Mouse (Mus musculus) induced T-regulatory cell, adult 2 months (primary cell): ENCODE results near the gene Ankrd17.

Experiments used
- DNase-seq: peaks from one replicate; pipeline ENCODE4 v3.0.0-alpha.2; 2012; ENCODE audit warnings: low read depth

Gene Ankrd17

DNA sequence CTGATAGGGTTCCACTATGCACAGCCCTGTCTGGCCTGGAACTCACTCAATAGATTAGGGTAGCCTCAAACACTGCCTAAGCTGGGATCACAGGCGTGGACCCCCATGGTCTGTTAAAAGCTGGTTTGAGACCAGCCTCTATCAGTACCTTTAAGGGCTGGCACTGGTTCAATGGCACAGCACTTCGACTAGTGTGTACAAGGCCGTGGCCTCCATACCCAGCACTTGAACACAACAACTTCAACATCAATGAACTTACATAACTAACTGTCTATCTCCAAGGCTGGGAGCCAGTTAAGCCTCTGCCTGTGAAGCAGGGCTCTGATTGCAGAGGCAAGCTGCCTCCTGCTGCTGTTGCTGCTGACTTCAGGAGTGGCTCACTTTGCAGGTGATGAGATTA is 148.6 kb downstream of the Ankrd17 start:
- no peak for DNase-seq

DNA sequence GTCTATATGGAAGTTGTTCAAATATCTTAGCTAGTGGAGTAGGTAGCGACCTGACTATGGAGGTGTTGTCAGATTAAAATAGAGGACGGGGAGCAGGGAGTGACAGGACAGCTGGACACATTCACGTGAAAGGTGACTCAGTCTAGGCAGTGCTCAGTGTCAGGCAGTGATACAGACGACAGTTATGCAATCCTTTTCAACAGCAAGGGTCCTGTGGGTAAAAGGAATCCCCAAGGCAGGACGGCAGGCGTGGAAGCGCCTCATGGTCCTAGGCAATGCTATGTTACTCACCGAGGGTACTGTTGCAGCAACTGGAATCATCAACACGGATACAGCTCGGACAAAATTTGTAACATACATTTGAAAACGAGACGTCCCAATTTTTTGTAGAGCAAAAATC is 149.2 kb downstream of the Ankrd17 start:
- no peak for DNase-seq

DNA sequence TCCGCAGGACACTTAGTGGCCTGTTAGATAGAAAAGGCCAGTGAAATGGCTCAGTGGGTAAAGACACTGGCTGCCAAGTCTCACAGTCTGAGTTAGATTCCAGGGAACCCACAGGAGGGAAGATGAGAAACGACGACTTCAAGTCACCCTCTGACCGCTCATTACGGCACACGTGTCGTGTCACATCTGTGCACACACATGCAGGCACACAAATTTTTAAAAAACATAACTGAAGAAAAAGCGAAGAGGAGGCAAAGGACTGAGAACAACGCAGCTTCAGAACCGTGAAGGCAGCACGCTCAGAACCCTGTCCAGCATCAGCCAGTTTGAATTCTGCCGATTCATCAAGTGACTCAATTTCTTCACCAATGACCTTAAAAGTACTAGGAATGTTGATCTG is 153.0 kb downstream of the Ankrd17 start:
- DNase-seq = no peak

DNA sequence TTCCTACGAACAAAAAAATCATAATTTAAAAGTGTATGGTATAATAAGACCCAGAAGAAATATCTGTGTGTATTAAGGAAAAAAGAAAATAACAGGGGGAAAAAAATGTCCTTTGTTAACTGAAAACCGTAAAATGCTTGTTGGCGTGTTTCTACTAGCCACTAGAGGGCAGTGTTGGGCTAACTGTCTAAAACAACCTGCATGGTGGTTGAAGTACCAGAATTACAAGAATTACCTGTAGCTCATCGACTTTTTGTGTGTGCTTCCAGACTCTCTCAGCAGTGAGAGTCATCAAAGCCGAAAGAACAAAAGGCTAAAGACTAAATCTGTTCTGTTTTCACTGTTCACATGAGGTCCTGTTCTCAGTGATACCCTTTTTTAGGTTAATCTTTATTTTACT is 163.2 kb downstream of the Ankrd17 start:
- peak; percentile 82 for DNase-seq

DNA sequence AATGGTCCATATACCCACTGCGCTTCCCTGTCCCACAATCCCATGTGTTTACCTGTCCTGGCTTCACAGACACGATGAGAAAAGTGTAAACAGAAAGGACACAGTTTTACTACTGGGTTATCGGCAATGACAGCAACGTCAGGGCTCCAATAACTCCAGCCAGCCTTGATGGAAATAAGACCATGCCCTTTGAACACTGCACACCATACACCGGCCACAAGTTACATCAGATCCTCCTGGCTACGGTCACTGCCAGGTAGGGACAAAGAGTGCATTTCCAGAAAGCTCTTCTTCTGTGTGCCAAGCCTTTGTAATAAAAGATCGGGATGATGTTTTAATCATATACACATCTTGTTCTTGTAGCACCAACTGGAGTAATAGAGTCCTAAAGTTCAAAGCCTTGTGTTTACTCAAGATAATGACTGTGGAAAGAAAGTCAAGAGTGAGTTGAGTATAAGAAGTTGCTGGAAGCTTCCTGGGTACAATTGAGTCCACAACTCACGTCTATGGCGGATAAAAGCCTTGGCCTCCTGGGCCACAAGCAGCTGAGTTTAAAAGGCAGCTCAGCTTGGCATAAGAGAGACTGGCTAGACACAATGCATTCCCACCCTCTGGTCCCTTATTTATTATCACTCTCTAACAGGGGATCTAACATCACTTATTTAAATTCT is 163.8 kb downstream of the Ankrd17 start:
- no peak for DNase-seq

DNA sequence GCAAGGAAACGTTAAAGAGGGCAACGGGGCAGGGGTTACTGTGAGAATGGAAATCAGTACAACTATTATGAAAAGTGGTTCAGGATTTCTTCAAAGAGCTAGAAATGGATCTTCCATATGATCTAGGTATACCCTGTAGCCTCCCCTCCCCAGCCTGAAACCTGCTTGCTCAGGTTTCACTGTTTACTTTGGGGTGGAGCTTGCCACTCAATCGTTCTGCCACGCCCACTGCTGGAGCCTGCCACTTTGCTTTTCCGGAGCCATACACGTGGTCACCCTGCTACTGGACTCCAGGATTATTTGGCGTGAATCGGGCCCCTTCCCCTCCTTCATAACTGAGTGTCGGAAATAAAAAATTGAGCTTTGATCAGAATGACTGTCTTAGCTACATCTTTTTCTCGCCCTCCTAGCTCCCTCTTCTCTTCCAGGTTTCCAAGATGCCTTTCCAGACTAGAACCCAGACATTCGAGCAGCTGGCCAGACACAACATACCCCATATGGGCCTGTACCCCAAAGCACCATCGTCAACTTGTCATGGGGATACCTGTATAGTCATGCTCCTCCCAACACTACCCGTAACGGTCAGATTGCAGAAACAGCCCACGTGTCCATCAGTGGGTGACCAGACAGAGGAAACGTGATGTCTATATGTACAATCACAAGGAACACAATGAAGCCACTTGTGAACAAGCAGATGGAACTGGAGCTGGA is 166.3 kb downstream of the Ankrd17 start:
- no peak for DNase-seq

DNA sequence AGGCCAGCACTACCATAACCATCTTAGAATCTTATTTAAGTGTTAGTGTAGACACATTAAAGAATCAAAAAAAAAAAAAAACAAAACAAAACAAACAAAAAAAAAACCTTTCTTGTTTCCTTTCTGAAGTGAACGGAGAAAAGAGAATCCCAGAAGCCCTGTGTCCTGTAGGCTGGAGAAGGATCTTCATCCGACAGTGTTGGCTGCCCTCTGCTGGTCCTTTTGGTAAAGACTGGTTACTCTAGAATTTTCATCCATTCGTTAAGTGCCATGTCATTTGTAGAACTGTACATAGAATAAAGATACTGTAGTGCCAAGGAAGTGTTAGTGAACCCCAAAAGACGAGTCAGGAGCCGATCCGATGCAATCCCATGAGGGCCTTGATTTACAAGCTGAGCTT is 171.5 kb downstream of the Ankrd17 start:
- peak; percentile 55 for DNase-seq

DNA sequence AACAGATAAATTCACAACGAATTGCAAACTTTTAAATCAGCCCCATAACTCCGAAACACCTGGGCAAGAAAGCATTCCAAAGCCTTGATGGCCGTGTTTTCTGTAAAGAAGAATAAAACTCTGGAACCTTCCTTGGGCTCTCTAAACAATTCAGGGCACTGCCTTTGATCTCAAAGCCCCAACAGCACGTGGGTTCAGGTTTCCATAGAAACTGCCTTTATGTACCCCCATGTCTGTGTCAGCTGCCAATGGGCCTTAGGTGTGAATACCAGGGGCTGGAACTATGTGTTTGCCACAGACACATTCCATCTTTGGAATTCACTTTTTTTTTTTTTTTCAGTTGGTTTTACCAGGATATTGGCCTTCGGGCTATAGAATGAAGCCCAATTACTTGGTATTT is 183.6 kb downstream of the Ankrd17 start:
- no peak for DNase-seq

DNA sequence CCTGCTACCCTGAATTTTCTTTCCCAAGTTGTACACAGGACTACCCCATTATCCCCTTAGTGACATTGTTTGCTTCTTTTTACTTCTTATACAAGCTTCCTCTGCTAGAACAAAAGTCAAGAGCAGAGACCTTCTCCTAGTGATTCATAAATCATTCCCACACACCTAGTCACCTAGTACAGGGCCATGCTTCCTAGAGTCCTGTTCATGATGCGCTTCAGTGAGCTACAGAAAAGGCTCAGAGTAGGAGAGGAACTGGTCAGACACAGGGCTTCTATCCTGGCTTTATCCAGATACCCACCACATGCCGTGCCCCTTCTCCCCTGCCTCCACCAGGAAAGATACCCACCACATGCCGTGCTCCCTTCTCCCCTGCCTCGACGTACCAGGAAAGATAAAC is 187.3 kb downstream of the Ankrd17 start:
- DNase-seq = no peak

DNA sequence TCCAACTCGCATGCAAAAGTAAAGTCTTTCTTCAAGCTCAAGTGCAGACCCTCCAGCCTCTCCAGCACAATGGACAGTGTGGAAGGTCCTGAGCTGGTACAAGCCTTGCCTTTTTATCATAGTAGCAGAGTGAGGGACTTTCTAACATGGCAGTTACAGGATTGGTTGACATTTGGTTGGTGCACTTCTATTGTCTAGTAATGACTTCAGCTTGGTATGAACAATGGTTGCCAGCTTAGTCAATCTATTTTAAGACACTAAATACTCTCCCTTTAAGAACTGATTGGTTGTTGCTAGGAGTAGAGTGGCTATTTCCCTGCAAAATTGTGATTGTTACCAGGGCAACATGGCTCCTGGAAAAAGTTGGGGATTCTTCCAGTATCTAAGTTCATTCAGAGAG is 188.3 kb downstream of the Ankrd17 start:
- no peak for DNase-seq
